ENCODE assay signal across 10 mouse cellular contexts in genomic region chr9:67735426-67735825, GRCm38 (mm10). TPM values are rescaled to one million over a fixed set of nuclear protein-coding genes. Genes with fewer than 3 reads are reported as not detected.
DNase-seq lines count a peak whose midpoint lies in the region; ATAC-seq and TF ChIP-seq lines count a peak whose summit lies in the region.
"Had no signal": no experiment of that assay in that cellular context is flagged by ENCODE, and none has a peak within 500 bp of the region (broad histone marks: within the 10 kb centered on the region; RNA-seq: fewer than 3 reads in every experiment).

No protein-coding gene starts in this region.

- no peaks in the 10 kb centered on the region for H3K27me3 ChIP-seq in midbrain, embryonic 10.5 days (ENCODE audit: low read depth, poor library complexity, severe bottlenecking)
- no peaks in the 10 kb centered on the region for H3K27me3 ChIP-seq in midbrain, embryonic 11.5 days (ENCODE audit: control insufficient read depth, insufficient read depth, low read length)
- H3K27me3 ChIP-seq: liver, embryonic 13.5 days; stomach, embryonic 15.5 days had no signal

- no peak overlapping the region for H3K9ac ChIP-seq in midbrain, embryonic 11.5 days (ENCODE audit: low read length)
- H3K9ac ChIP-seq: liver, embryonic 13.5 days; stomach, embryonic 15.5 days had no signal

- no peak overlapping the region for H3K4me2 ChIP-seq in midbrain, embryonic 11.5 days
- H3K4me2 ChIP-seq: liver, embryonic 13.5 days; stomach, embryonic 15.5 days had no signal

- no peak for TF ChIP-seq POLR2A in bone marrow macrophage, adult 2 months (IDR thresholded peaks at IDR 0.05; ENCODE audit: borderline replicate concordance, low read depth, low read length)

- peak; percentile 28 for DNase-seq in midbrain, embryonic 10.5 days (ENCODE audit: low spot score)
- no peak for DNase-seq in midbrain, embryonic 11.5 days (ENCODE audit: low spot score, missing footprints)
- DNase-seq in Muller cell, postnatal 12 days (ENCODE audit: inconsistent ontology term): peak; percentile 38
- peak; percentile 46 for DNase-seq in forelimb bud, embryonic 11.5 days (ENCODE audit: low read depth, low spot score)
- peak; percentile 35 for DNase-seq in left cerebral cortex, postnatal 4 days
- peak; percentile 82 for DNase-seq in testis, postnatal 14 days (ENCODE audit: low spot score)
- DNase-seq: liver, embryonic 13.5 days had no signal

- no peaks in the 10 kb centered on the region for H3K36me3 ChIP-seq in midbrain, embryonic 10.5 days
- H3K36me3 ChIP-seq in midbrain, embryonic 11.5 days (ENCODE audit: control insufficient read depth, insufficient read depth, low read length): no peaks in the 10 kb centered on the region
- H3K36me3 ChIP-seq: liver, embryonic 13.5 days; stomach, embryonic 15.5 days had no signal

- no peak overlapping the region for H3K27ac ChIP-seq in midbrain, embryonic 10.5 days (replicated peaks)
- no peak overlapping the region for H3K27ac ChIP-seq in midbrain, embryonic 11.5 days (ENCODE audit: low read depth, low read length)
- no peak overlapping the region for H3K27ac ChIP-seq in bone marrow macrophage, adult 2 months (ENCODE audit: insufficient read depth, low read depth, low read length)
- H3K27ac ChIP-seq: liver, embryonic 13.5 days; stomach, embryonic 15.5 days had no signal

- intact Hi-C loops in left cerebral cortex, postnatal 4 days (cut with DNase I): no loop called here

- ATAC-seq in midbrain, embryonic 11.5 days (ENCODE audit: low FRiP score): no peak
- no peak for ATAC-seq in erythroid progenitor cell, adult 5-6 weeks (replicated peaks; ENCODE audit: low FRiP score, poor library complexity, severe bottlenecking)

- H3K4me3 ChIP-seq in midbrain, embryonic 10.5 days: no peak overlapping the region
- H3K4me3 ChIP-seq in midbrain, embryonic 11.5 days (ENCODE audit: low read depth, low read length): no peak overlapping the region
- no peak overlapping the region for H3K4me3 ChIP-seq in bone marrow macrophage, adult 2 months (ENCODE audit: insufficient read depth, low read length)
- H3K4me3 ChIP-seq: liver, embryonic 13.5 days; stomach, embryonic 15.5 days had no signal

- H3K4me1 ChIP-seq in midbrain, embryonic 10.5 days: no peaks in the 10 kb centered on the region
- H3K4me1 ChIP-seq in midbrain, embryonic 11.5 days (ENCODE audit: control insufficient read depth, insufficient read depth, low read length): no peaks in the 10 kb centered on the region
- no peaks in the 10 kb centered on the region for H3K4me1 ChIP-seq in bone marrow macrophage, adult 2 months (ENCODE audit: control insufficient read depth, insufficient read depth, low read length)
- H3K4me1 ChIP-seq: liver, embryonic 13.5 days; stomach, embryonic 15.5 days had no signal

- 52% methylated on average over 11 of the region's 11 CpGs for WGBS in midbrain, embryonic 10.5 days
- WGBS in midbrain, embryonic 11.5 days: 55% methylated on average over 11 of the region's 11 CpGs

- TF ChIP-seq CTCF in bone marrow macrophage, adult 2 months (IDR thresholded peaks at IDR 0.05; ENCODE audit: low read depth, low read length): peak; percentile 55

- no peaks in the 10 kb centered on the region for H3K9me3 ChIP-seq in midbrain, embryonic 10.5 days (replicated peaks)
- no peaks in the 10 kb centered on the region for H3K9me3 ChIP-seq in midbrain, embryonic 11.5 days (ENCODE audit: control insufficient read depth, low read length)
- H3K9me3 ChIP-seq: liver, embryonic 13.5 days; stomach, embryonic 15.5 days had no signal

RNA-seq across cellular contexts. Expression of gene C2cd4b, which starts 23.8 kb away (rescaled TPM):
- polyA plus RNA-seq in midbrain, embryonic 10.5 days (2016; fragmentation: Nextera tagmentation; extraction: Ambion mirVana): 0.14 TPM in 1 of 2 replicates, not detected in the other
- polyA plus RNA-seq in midbrain, embryonic 11.5 days (2014; fragmentation: Nextera tagmentation; extraction: Ambion mirVana): not detected in 2 replicates
- polyA plus RNA-seq in bone marrow macrophage, adult 2 months (2012; ENCODE audit: insufficient read depth, insufficient read length, missing spikeins): not detected in 2 replicates
- total RNA-seq in left cerebral cortex, postnatal 4 days (2021): under 1 TPM; 0.36 to 0.58 TPM
- total RNA-seq in erythroid progenitor cell, adult 5-6 weeks (2015; ENCODE audit: low replicate concordance): not detected in 2 replicates
- not detected in 2 replicates for total RNA-seq in erythroid progenitor cell, adult 5-6 weeks (2017; ENCODE audit: low replicate concordance)
- polyA plus RNA-seq: liver, embryonic 13.5 days had no signal
